Mouse (Mus musculus) cerebellum, adult 2 months (tissue): ENCODE measurements around the gene Wdr24.

ENCODE experiments used
- CTCF ChIP-seq: fragments of 200-500 bp; IDR thresholded peaks from 2 replicates; pipeline ENCODE4 v1.5.1; 2011; ENCODE audit warnings: low read depth, mild to moderate bottlenecking, control low read depth, low read length, moderate library complexity, borderline replicate concordance; ENCODE audit not compliant: insufficient read depth
- POLR2A ChIP-seq: fragments of 200-500 bp; IDR thresholded peaks from 2 replicates; pipeline ENCODE4 v1.6.1; 2011; ENCODE audit warnings: low read length, control low read depth, borderline replicate concordance; ENCODE audit not compliant: insufficient read depth

DNA sequence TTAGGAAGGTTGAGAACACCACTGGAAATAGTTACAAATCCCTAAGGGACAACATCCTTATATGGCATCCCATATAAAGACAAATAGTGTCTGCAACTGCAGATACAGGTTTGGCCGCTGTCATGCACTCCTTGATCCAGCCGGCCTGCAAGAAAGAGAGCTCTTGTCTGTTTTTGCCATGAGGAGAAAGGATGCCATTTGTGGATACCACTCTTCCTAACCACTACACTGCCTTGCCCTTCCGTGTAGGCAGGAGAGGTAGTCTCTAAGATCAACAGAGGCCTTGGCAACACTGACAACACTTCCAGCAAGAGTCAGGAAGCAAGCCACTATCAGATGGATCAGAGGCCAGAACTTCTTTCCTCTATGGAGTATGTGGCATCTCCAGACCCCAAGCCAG lies 37.1 kb upstream of the Wdr24 start, which contains the start of gene Ccdc78:
- TF ChIP-seq CTCF (no peak), POLR2A (no peak)
